Mouse (Mus musculus) embryonic stem cell, embryonic (primary cell): ENCODE measurements around the gene Olfr1423.

Source experiments
- CTCF ChIA-PET, 4 experiments: fragments of 300-600 bp in 2 of 4; fragments of 350-600 bp in 2 of 4; sonication (Branson Sonifier 250); formaldehyde crosslinking; loops; one replicate each; lab custom pipeline; 2022; ENCODE audit warnings: inconsistent platforms in 2 of 4; lab: Charles Lee
- POLR2A ChIA-PET, 4 experiments: fragments of 300-600 bp in 2 of 4; fragments of 350-600 bp in 2 of 4; sonication (Branson Sonifier 250); formaldehyde crosslinking; loops; one replicate each; lab custom pipeline; 2022; ENCODE audit warnings: antibody characterized with exemption in 4 of 4, inconsistent platforms in 1 of 4; lab: Charles Lee

Gene Olfr1423

DNA sequence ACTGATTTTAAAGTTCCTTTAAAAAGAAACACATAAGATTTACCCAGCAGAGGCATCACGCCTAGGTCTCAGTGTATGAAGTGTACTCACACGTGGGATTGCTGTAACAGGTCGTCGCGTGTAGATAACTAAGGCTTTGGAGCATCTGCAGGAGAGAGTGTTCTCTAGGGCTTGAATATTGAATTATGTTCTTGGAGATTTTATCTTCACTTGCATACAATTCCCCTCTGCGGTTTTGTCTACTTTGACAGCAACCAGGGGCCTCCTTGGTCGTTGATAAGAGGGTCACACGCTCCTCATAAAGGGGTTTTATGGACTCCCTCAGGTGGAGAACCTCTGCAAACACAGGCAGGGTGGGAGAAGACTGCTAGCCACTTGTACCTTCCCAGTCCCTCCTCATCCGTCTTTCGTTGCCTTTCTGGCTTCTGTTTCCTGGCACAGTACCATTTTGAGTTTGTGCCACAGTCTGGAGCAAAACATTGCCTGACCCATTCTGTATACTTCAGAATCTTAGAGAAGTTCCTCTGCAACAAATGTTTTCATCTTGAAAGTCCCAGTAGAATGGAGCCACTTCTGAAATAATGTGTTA lies 48.6 kb downstream of the Olfr1423 start:
- CTCF ChIA-PET = interaction anchor here in 3 of 4 experiments (0.5 to 1.6 kb wide), 3 partner anchors 9 to 27 kb away, joined by 3 to 6 read pairs (median 5); partner anchors contain the start of gene Osbp (in 1 of the 3)

DNA sequence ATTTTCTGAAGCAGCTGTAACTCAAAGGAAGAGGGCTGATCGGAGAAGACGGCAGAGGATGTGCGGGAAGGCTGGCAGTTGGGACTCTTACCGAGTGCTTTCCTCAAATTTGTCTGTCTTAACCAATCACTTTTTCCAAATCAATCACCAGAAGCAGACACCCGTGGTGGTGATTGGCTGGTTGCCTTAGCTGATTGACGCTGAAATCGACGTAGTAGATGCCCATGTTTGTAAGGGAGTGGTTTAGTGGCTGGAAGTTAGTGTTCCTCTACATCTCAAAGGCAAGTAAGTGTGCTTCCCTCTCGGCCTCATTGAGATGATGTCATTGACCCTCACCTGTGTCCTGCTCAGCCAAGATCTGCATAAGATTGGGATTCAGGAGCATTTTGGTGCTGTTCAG lies 49.1 kb downstream of the Olfr1423 start:
- POLR2A ChIA-PET = interaction anchor here in 3 of 4 experiments (0.6 to 2.6 kb wide), 22 partner anchors 9 to 942 kb away, joined by 3 to 32 read pairs (median 6); partner anchors contain the start of genes Osbp (in 2 of the 3) and Patl1 (in 1 of the 3)

More for the DNA sequence above, 48.6 kb downstream of the Olfr1423 start:
- POLR2A ChIA-PET = interaction anchor here in 2 of 4 experiments (1.4 to 2.6 kb wide), 15 partner anchors 10 to 80 kb away, joined by 3 to 32 read pairs (median 8); partner anchors contain the start of genes Osbp (in 2 of the 2) and Patl1 (in 1 of the 2)

DNA sequence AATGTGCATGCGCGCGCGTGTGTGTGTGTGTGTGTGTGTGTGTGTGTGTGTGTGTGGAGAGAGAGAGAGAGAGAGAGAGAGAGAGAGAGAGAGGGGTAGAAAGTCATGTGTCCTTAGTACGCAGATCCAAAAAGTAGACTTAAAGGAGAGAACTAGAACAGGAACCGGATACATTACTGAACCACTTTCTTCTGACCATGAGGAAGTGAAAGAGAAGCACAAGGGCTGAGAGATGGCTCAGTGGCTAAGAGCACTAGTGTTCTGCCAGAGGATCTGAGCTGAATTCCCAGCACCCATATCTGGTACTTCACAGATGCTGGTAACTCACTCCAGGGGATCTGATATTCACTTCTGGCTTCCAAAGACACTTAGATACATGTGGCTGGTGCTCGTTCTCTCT lies 51.8 kb downstream of the Olfr1423 start:
- POLR2A ChIA-PET = interaction anchor here in 2 of 4 experiments (1.4 to 1.7 kb wide), 2 partner anchors 10 to 24 kb away, joined by 4 to 7 read pairs; partner anchors contain the start of gene Osbp (in 1 of the 2)
- CTCF ChIA-PET = no interaction called here

More for the DNA sequence above, 49.1 kb downstream of the Olfr1423 start:
- CTCF ChIA-PET = interaction anchor here in 3 of 4 experiments (0.5 to 1.6 kb wide), 5 partner anchors 10 to 109 kb away, joined by 3 to 6 read pairs (median 4); partner anchors contain the start of gene Osbp (in 1 of the 3)

DNA sequence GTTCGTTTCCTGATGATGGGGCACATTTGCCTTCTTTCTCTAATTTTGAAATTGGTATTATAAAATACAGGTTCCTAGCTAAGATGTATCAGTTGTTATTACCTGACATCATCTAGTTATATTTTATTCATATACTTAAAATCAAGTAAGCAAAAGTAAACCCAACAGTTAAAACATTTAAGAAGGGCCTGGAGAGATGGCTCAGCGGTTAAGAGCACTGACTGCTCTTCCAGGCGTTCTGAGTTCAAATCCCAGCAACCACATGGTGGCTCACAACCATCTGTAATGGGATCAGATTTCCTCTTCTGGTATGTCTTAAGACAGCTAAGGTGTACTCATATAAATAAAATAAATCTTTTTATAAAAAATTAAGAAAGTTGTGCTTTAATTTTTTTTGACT lies 53.3 kb downstream of the Olfr1423 start:
- ChIA-PET POLR2A (interaction anchor here in 2 of 4 experiments (1.0 to 2.3 kb wide), 4 partner anchors 14 to 23 kb away, joined by 3 to 10 read pairs (median 4); partner anchors contain the start of gene Osbp (in 1 of the 2)), CTCF (interaction anchor here in 1 of 4 experiments (0.6 kb wide), 1 partner anchor 24 kb away, joined by 3 read pairs; no protein-coding TSS in a partner anchor)

DNA sequence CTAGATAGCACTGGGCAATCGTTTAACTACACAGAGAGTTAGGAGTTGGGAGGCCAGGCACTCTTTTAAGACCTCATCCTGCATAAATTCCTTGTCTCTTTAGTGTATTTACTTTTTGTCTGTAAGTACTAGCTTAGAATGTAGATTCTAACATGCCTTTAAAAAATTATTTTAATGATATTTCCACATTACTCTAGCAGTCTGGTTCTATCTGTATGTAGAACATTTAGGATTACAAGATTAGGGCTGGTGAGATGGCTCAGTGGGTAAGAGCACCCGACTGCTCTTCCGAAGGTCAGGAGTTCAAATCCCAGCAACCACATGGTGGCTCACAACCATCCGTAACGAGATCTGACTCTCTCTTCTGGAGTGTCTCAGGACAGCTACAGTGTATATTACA lies 56.5 kb downstream of the Olfr1423 start:
- ChIA-PET CTCF (interaction anchor here in 1 of 4 experiments (0.6 kb wide), 1 partner anchor 435 kb away, joined by 3 read pairs; no protein-coding TSS in a partner anchor), POLR2A (interaction anchor here in 2 of 4 experiments (0.6 to 4.3 kb wide), 6 partner anchors 14 to 1832 kb away, joined by 3 to 26 read pairs (median 4); partner anchors contain the start of gene Osbp (in 1 of the 2))
